Mouse (Mus musculus) stomach, postnatal 0 days (tissue): ENCODE results near the gene Mfsd14a.

Experiments used
- CTCF ChIP-seq: IDR thresholded peaks from 2 replicates; pipeline ENCODE4 v1.5.1; 2016; ENCODE audit warnings: antibody characterized with exemption, low read depth, mild to moderate bottlenecking, moderate library complexity
- EP300 ChIP-seq: optimal IDR thresholded peaks from 2 replicates; pipeline ENCODE3; 2016; ENCODE audit warnings: antibody characterized with exemption

- TF ChIP-seq CTCF (no peak), EP300 (no peak)
Observed at GRCm38 (mm10) chr3:116632971-116633370, 29.5 kb downstream of the Mfsd14a start.
